Mouse (Mus musculus) limb, embryonic 15.5 days (tissue): Measurements from ENCODE around the gene Psat1. TPM values are rescaled to one million over a fixed set of nuclear protein-coding genes. Genes with fewer than 3 reads are reported as not detected.

Experiments
- ATAC-seq: fragments of 200-750 bp; cut with Nextera tagmentation; 2 replicates; pipeline ENCODE4 v1.8.0; 2017; ENCODE audit warnings: low read depth, moderate TSS enrichment; ENCODE audit not compliant: insufficient number of reproducible peaks, low FRiP score, low TSS enrichment
- H3K27ac ChIP-seq: fragments of 300-500 bp; sonication (generic); 2 replicates; pipeline ENCODE4 v1.5.1; 2015; ENCODE audit warnings: moderate library complexity, mild to moderate bottlenecking, inconsistent platforms
- H3K27me3 ChIP-seq: fragments of 300-500 bp; sonication (generic); 2 replicates; pipeline ENCODE4 v1.6.1; 2015; ENCODE audit warnings: inconsistent platforms
- H3K36me3 ChIP-seq: fragments of 300-500 bp; sonication (generic); 2 replicates; pipeline ENCODE4 v1.6.1; 2015; ENCODE audit warnings: inconsistent platforms
- H3K4me1 ChIP-seq: fragments of 300-500 bp; sonication (generic); 2 replicates; pipeline ENCODE4 v1.6.1; 2015; ENCODE audit warnings: inconsistent platforms
- H3K4me2 ChIP-seq: fragments of 300-500 bp; sonication (generic); 2 replicates; pipeline ENCODE4 v1.6.1; 2015; ENCODE audit warnings: mild to moderate bottlenecking, inconsistent platforms
- H3K4me3 ChIP-seq: fragments of 300-500 bp; sonication (generic); 2 replicates; pipeline ENCODE4 v1.5.1; 2015; ENCODE audit warnings: mild to moderate bottlenecking, inconsistent platforms
- H3K9ac ChIP-seq: fragments of 300-500 bp; sonication (generic); 2 replicates; pipeline ENCODE4 v1.6.1; 2015; ENCODE audit warnings: inconsistent platforms
- H3K9me3 ChIP-seq: fragments of 300-500 bp; sonication (generic); 2 replicates; pipeline ENCODE4 v1.6.1; 2016; ENCODE audit warnings: inconsistent platforms
- WGBS: fragments of 180-500 bp; shearing (Covaris S2); methylation state at CpG from one replicate; pipeline ENCODE4 v1.1.7; 2015; 5-methylcytosine and 5-hydroxymethylcytosine counted together
- polyA plus RNA-seq: library from polyadenylated mRNA; unstranded; fragments of >200 nt; fragmentation: Nextera tagmentation; extraction: Ambion mirVana; gene quantifications from 2 replicates; pipeline ENCODE4 v1.2.1, GENCODE M21; 2015

The Psat1 gene
- polyA plus RNA-seq, 1 experiment from 2014 or later, result 153 TPM

GRCm38 (mm10) chr19:15962313-15962712, 15.2 kb upstream of the Psat1 start:
- WGBS, result 64% methylated on average over 13 of the region's 13 CpGs
- Histone ChIP-seq H3K4me2 (no peak overlapping the region), H3K9ac (no peak overlapping the region), H3K27ac (no peak overlapping the region), H3K4me1 (peaks cover 3% of the 10 kb centered on the region; the same call in 1 of the 2 replicates), H3K36me3 (peaks cover 26% of the 10 kb centered on the region), H3K9me3 (no peaks in the 10 kb centered on the region), H3K4me3 (no peak overlapping the region), H3K27me3 (no peaks in the 10 kb centered on the region)
- ATAC-seq, result no peak

GRCm38 (mm10) chr19:15950225-15950624, 3.1 kb upstream of the Psat1 start:
- ATAC-seq, result 0 out of 2 replicates have a peak, but pooled peaks have one; percentile 35
- H3K27ac ChIP-seq, result no peak overlapping the region
- 62% methylated on average over 3 of the region's 3 CpGs for WGBS
- H3K4me1 ChIP-seq, result peaks cover 3% of the 10 kb centered on the region; the same call in 1 of the 2 replicates
- peaks cover 8% of the 10 kb centered on the region for H3K36me3 ChIP-seq
- no peaks in the 10 kb centered on the region for H3K9me3 ChIP-seq
- H3K27me3 ChIP-seq, result no peaks in the 10 kb centered on the region
- no peak overlapping the region for H3K4me2 ChIP-seq
- H3K4me3 ChIP-seq, result no peak overlapping the region
- no peak overlapping the region for H3K9ac ChIP-seq

DNA sequence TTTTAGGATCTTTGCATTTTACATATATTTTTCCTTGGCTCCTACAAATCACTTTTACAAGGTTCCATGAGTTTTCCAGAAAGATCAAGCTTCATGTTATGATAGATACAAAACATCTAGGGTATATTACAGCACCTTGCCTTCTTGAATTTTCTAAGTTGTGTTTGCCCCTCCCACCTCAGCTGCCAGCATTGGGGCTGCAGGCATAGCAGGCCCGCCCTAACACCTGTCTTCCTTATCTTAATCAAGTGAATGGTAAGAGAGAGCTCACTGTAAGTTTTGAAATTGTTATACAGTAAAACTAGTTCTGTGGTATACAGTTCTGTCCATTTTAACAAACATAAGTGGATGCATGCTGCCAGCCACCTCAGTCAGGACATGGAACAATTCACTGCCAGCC, 1.7 kb upstream of the Psat1 start:
- Histone ChIP-seq H3K4me3 (no peak overlapping the region), H3K4me1 (peaks cover 3% of the 10 kb centered on the region; the same call in 1 of the 2 replicates), H3K27ac (no peak overlapping the region), H3K9me3 (no peaks in the 10 kb centered on the region), H3K9ac (no peak overlapping the region), H3K27me3 (no peaks in the 10 kb centered on the region), H3K36me3 (no peaks in the 10 kb centered on the region), H3K4me2 (no peak overlapping the region)
- 76% methylated on average over 1 of the region's 1 CpGs for WGBS
- no peak for ATAC-seq

DNA sequence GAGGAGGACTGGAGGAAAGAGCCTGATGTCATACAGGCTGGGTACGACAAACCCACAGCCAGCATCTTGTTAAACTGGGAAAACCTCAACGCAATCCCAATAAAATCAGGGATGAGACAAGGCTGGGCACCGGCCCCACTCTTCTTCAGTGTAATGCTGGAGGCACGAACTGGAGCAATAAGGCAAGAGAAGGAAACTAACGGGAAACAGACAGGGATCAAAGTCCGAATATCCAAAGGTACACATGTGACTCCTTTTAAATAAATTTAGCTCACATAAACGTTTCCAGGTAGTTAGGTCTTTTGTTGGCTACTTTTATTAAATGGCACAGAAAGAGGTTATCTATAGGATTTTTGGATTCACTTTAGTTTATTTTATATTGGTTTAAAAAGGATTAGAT, 1.3 kb upstream of the Psat1 start:
- Histone ChIP-seq H3K27ac (no peak overlapping the region), H3K36me3 (no peaks in the 10 kb centered on the region), H3K4me1 (peaks cover 3% of the 10 kb centered on the region; the same call in 1 of the 2 replicates), H3K4me2 (no peak overlapping the region), H3K4me3 (no peak overlapping the region), H3K9me3 (no peaks in the 10 kb centered on the region), H3K9ac (no peak overlapping the region), H3K27me3 (no peaks in the 10 kb centered on the region)
- WGBS, result 48% methylated on average over 7 of the region's 7 CpGs
- no peak for ATAC-seq

DNA sequence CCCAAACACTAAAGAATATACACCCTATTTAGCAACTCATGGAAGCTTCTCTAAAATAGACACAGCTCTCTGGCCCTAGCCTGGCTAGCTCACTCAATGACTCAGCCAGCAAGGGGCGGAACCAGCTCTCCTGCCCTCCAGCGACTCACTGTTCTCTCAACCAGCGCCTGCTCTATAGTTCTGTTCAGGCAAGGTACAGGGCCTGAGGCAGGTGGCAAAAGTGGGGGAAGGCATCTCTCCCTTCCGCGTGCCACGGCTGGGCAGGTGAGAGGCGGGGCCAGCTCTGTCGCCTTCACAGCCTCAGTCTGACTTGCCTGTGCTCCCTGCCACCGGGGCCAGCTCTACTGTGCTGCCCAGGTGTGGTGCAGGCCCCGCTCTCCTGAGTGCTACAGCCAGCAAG, 474 bp downstream of the Psat1 start:
- peak overlapping the region; percentile 63; the same call in 1 of the 2 replicates for H3K27ac ChIP-seq
- H3K4me3 ChIP-seq, result no peak overlapping the region
- H3K27me3 ChIP-seq, result no peaks in the 10 kb centered on the region
- peaks cover 3% of the 10 kb centered on the region; the same call in 1 of the 2 replicates for H3K4me1 ChIP-seq
- no peak for ATAC-seq
- no peak overlapping the region for H3K9ac ChIP-seq
- 54% methylated on average over 10 of the region's 10 CpGs for WGBS
- no peak overlapping the region for H3K4me2 ChIP-seq
- no peaks in the 10 kb centered on the region for H3K9me3 ChIP-seq
- H3K36me3 ChIP-seq, result no peaks in the 10 kb centered on the region

DNA sequence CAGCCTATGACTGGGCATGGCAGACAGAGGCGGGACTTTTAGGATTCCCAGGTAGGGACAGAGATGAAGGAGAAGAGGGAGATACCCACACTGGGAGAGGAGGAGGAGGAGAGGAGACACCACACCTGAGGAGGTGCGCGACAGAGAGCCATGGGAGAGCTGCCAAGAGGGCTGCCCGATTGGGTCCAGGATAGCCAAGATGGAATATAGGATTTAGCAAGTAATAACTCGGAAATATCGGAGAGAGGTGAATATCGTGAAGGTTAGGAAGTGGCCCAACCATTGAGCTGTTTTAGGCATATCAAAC, 4.1 kb downstream of the Psat1 start:
- 76% methylated on average over 7 of the region's 7 CpGs for WGBS

DNA sequence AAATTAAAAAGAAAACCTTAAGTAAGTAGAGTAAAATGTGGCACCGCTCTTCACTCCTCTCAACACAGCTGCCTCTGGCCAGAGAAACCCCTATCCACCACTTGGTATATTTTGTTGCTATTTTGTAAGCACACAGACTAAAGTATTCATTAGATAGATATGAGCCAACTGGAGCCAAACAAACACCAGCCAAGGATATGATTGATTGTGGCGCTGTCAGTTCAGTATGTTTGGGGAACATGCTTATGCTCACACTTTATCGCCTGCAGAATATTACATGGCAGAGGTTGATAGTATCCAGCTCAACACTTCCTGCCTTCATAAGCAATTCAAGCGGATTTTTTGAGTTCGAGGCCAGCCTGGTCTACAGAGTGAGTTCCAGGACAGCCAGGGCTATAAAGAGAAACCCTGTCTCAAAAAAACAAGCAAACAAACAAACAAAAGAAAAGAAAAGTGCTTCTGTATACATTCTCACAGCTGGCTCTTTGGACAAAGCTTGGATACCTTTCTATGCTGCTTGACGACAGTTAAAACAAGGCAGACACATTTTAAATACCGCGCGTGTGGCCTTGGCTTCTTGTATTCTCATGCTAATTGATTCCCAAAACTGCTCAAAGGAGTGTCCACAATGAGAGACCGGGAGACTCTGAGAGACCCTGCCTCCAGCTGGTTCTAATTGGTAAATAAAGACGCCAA, 4.6 kb downstream of the Psat1 start:
- Histone ChIP-seq H3K36me3 (no peaks in the 10 kb centered on the region), H3K4me1 (peaks cover 3% of the 10 kb centered on the region; the same call in 1 of the 2 replicates), H3K27ac (no peak overlapping the region), H3K4me3 (no peak overlapping the region), H3K27me3 (no peaks in the 10 kb centered on the region), H3K9ac (no peak overlapping the region), H3K9me3 (no peaks in the 10 kb centered on the region), H3K4me2 (no peak overlapping the region)
- WGBS, result 61% methylated on average over 11 of the region's 11 CpGs
- no peak for ATAC-seq

More for the DNA sequence above, 4.1 kb downstream of the Psat1 start:
- ATAC-seq, result no peak
- no peak overlapping the region for H3K4me3 ChIP-seq
- H3K9me3 ChIP-seq, result no peaks in the 10 kb centered on the region
- no peak overlapping the region for H3K9ac ChIP-seq
- no peak overlapping the region for H3K27ac ChIP-seq
- H3K4me1 ChIP-seq, result peaks cover 3% of the 10 kb centered on the region; the same call in 1 of the 2 replicates
- H3K27me3 ChIP-seq, result no peaks in the 10 kb centered on the region
- H3K36me3 ChIP-seq, result no peaks in the 10 kb centered on the region
- no peak overlapping the region for H3K4me2 ChIP-seq

DNA sequence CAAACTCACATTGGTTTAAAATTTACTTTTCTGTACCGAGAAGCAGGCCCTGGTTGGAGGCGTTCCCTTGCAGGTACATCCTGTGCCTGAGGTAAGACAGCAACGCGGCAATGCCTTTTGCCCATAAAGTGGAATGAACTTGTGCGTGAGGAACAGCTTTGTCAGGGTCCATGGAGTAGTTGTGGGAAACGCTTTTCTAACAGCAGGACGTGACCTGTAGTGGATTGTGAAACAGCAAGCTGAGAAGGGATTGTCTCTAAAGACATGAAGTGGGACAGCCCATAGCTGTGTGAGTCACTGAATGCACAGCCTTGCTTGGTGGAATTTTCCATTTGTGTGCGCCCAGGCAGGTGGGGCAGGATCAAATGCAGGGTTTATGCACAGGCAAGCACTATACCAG, 5.7 kb downstream of the Psat1 start:
- peak overlapping the region; percentile 63 for H3K27ac ChIP-seq
- H3K9ac ChIP-seq, result no peak overlapping the region
- 60% methylated on average over 8 of the region's 8 CpGs for WGBS
- no peaks in the 10 kb centered on the region for H3K36me3 ChIP-seq
- H3K9me3 ChIP-seq, result no peaks in the 10 kb centered on the region
- H3K4me3 ChIP-seq, result no peak overlapping the region
- ATAC-seq, result peak; percentile 72; the same call in 1 of the 2 replicates
- no peak overlapping the region for H3K4me2 ChIP-seq
- no peaks in the 10 kb centered on the region for H3K27me3 ChIP-seq
- no peaks in the 10 kb centered on the region for H3K4me1 ChIP-seq

DNA sequence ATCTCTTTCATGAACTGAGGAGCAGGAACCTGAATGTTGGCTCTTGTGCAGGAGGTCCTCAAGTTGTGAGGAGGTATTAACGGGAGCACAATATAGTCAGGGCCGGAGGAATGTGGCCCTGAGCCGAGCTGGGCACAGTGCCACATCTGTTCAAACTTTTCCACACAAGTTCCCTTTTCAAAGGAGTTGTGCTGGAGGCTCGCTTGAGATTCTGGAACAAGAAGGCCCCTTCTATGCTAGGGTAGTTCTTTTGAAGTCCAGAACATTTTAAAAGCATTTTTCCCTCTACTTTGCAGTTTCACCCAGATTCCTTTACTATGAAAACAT, 21.5 kb downstream of the Psat1 start:
- peak; percentile 70 for ATAC-seq
- no peaks in the 10 kb centered on the region for H3K27me3 ChIP-seq
- H3K4me2 ChIP-seq, result peak overlapping the region; percentile 96
- no peaks in the 10 kb centered on the region for H3K9me3 ChIP-seq
- 4% methylated on average over 4 of the region's 4 CpGs for WGBS
- no peaks in the 10 kb centered on the region for H3K36me3 ChIP-seq
- peak overlapping the region; percentile 88 for H3K27ac ChIP-seq
- H3K4me1 ChIP-seq, result peaks cover 30% of the 10 kb centered on the region
- H3K9ac ChIP-seq, result no peak overlapping the region
- peak overlapping the region; percentile 69 for H3K4me3 ChIP-seq

DNA sequence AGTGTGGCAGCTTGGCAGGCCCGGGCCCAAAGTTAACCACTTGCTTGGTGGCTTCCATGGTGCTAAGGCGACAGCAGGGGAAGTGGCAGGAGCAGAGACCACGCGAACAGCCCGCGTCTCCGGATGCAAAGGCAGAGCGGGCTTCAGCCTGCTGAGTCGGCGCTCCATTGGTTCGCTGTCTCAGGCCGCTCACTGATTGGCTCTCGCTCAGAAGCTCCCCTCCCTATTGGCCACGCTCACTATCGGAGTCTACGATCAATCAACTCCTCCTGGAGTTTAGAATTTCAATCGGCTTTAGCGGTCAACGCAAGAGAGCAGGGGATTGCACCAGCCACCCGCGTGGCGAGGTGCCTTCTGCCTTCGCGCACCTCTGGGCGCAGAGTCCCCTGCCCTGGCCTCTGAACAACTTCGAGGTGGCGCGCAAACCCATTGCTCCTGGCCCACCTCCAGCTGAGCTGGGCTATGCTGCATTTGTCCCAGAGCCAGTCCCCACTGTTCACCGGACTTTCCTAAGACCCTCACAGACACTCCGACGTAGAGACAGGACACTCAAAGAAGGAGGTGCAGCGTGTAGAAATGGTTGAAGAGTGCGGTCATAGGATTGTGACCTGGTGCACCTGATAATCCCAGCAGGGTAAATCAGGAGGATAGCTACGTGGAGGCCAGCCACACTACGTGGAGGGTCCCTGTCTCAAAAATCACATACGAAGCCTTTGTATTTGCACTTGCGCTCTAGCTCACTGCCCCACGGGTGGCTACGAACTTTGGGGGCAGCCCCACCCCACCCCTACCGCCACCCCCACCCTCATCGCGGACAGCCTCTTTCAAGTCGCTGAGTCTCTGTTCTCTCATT, 22.0 kb downstream of the Psat1 start:
- Histone ChIP-seq H3K36me3 (no peaks in the 10 kb centered on the region), H3K27ac (peak overlapping the region; percentile 88), H3K9ac (peak overlapping the region; percentile 54), H3K27me3 (no peaks in the 10 kb centered on the region), H3K4me1 (peaks cover 30% of the 10 kb centered on the region), H3K9me3 (no peaks in the 10 kb centered on the region), H3K4me3 (peak overlapping the region; percentile 69), H3K4me2 (peak overlapping the region; percentile 96)
- WGBS, result under 1% methylated on average over 43 of the region's 43 CpGs
- peak; percentile 92 for ATAC-seq

DNA sequence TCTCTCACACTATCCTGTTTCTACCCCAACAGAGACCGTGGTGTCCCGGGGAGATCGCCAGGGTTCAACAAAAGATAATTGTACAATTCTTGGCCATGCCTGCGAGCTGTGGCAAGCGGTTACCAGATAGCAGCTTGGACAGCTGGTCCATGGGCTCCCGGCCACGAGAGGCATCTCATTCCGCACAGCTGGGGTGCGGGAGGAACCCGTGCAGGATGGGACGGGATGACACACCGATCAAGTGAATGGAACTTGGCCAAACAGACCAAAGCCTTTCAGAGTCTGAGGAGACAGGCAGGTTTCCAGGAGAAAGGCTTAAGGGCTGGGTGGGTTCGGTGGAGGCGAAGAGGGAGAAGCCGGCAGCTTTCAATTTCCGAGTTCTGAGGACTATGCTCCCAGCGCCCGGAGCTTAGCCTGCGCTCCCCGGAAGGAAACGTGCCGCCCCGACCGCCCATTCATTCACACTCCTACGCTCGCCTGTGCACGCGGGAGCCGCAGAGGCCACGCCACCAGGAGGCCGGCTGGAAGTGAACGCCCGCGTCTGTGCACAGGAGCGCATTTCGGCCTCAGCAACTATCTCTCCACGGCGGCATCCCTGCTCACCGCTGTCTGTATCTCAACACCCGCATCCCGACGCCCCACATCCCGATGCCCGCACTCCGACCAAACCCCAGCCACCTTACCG, 22.8 kb downstream of the Psat1 start:
- ATAC-seq, result peak; percentile 36
- under 1% methylated on average over 46 of the region's 46 CpGs for WGBS

GRCm38 (mm10) chr19:15923426-15923825, 23.7 kb downstream of the Psat1 start:
- no peaks in the 10 kb centered on the region for H3K9me3 ChIP-seq
- 0 out of 2 replicates have a peak overlapping the region, but pooled peaks have one; percentile 88 for H3K27ac ChIP-seq
- ATAC-seq, result no peak
- H3K4me2 ChIP-seq, result peak overlapping the region; percentile 96
- no peak overlapping the region for H3K9ac ChIP-seq
- H3K36me3 ChIP-seq, result peaks cover 8% of the 10 kb centered on the region
- peaks cover 30% of the 10 kb centered on the region for H3K4me1 ChIP-seq
- 24% methylated on average over 9 of the region's 9 CpGs for WGBS
- no peaks in the 10 kb centered on the region for H3K27me3 ChIP-seq
- peak overlapping the region; percentile 69 for H3K4me3 ChIP-seq

More for the DNA sequence above, 22.8 kb downstream of the Psat1 start:
- peak overlapping the region; percentile 88 for H3K27ac ChIP-seq
- H3K9me3 ChIP-seq, result no peaks in the 10 kb centered on the region
- peak overlapping the region; percentile 96 for H3K4me2 ChIP-seq
- peak overlapping the region; percentile 69 for H3K4me3 ChIP-seq
- H3K9ac ChIP-seq, result peak overlapping the region; percentile 54
- no peaks in the 10 kb centered on the region for H3K27me3 ChIP-seq
- no peaks in the 10 kb centered on the region for H3K36me3 ChIP-seq
- H3K4me1 ChIP-seq, result peaks cover 30% of the 10 kb centered on the region
